Mouse (Mus musculus) midbrain, embryonic 10.5 days (tissue): ENCODE data around the gene Itgb6. TPM values are rescaled to one million over a fixed set of nuclear protein-coding genes. Genes with fewer than 3 reads are reported as not detected.
A peak's percentile ranks its signal among the peaks of the same experiment; 100 is the strongest.

Experiments used
- DNase-seq: peaks from one replicate; pipeline ENCODE4 v3.0.0-alpha.2; 2017; ENCODE audit warnings: low spot score
- H3K27ac ChIP-seq: fragments of 300-500 bp; sonication (generic); replicated peaks from 2 replicates; pipeline ENCODE4 v1.5.1; 2016; ENCODE audit warnings: mild to moderate bottlenecking
- H3K27me3 ChIP-seq: fragments of 300-500 bp; sonication (generic); 2 replicates; pipeline ENCODE4 v1.6.1; 2016; ENCODE audit warnings: low read depth, mild to moderate bottlenecking; ENCODE audit not compliant: poor library complexity, severe bottlenecking
- H3K36me3 ChIP-seq: fragments of 300-500 bp; sonication (generic); 2 replicates; pipeline ENCODE4 v1.6.1; 2016; ENCODE audit warnings: mild to moderate bottlenecking, moderate library complexity
- H3K4me1 ChIP-seq: fragments of 300-500 bp; sonication (generic); 2 replicates; pipeline ENCODE4 v1.6.1; 2016
- H3K4me3 ChIP-seq: fragments of 300-500 bp; sonication (generic); 2 replicates; pipeline ENCODE4 v1.5.1; 2016; ENCODE audit warnings: mild to moderate bottlenecking, moderate library complexity
- H3K9me3 ChIP-seq: fragments of 300-500 bp; sonication (generic); replicated peaks from 2 replicates; pipeline ENCODE4 v1.6.1; 2016; ENCODE audit warnings: mild to moderate bottlenecking
- WGBS: fragments of 180-500 bp; shearing (Covaris S2); methylation state at CpG from one replicate; pipeline ENCODE4 v1.1.7; 2016; 5-methylcytosine and 5-hydroxymethylcytosine counted together
- polyA plus RNA-seq: library from polyadenylated mRNA; unstranded; fragments of >200 nt; fragmentation: Nextera tagmentation; extraction: Ambion mirVana; gene quantifications from 2 replicates; pipeline ENCODE4 v1.2.1, GENCODE M21; 2016

Itgb6 gene
- polyA plus RNA-seq, 1 experiment from 2014 or later, result 0.36 TPM

- WGBS, result 87% methylated on average over 10 of the region's 10 CpGs
These were observed 94.9 kb downstream of the Itgb6 start for GRCm38 (mm10) chr2:60627515-60627914.

DNA sequence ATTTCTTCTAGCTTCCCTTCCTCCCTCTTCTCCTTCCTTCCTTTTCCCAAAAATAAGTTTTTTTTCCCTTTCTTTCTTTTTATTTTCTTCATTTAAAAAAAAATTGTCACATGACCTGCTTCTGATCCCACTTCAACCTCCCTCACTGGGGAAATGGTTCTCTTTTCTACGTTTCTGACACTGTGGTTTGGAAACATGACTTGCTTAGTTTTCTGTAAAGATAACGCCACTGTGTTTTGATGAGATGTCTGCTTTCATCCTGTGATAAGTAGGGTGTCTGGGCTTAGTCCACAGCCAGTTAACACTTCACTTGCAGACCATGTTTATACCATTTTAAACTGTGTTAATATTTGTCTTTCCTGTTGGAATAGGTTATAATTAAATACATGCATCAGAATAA, 96.7 kb downstream of the Itgb6 start:
- H3K27ac ChIP-seq, result no peak overlapping the region
- no peaks in the 10 kb centered on the region for H3K36me3 ChIP-seq
- no peak for DNase-seq
- no peaks in the 10 kb centered on the region for H3K4me1 ChIP-seq
- no peaks in the 10 kb centered on the region for H3K27me3 ChIP-seq
- 69% methylated on average over 2 of the region's 2 CpGs for WGBS
- no peaks in the 10 kb centered on the region for H3K9me3 ChIP-seq
- H3K4me3 ChIP-seq, result no peak overlapping the region

More at GRCm38 (mm10) chr2:60627515-60627914, 94.9 kb downstream of the Itgb6 start:
- no peaks in the 10 kb centered on the region for H3K27me3 ChIP-seq
- no peaks in the 10 kb centered on the region for H3K36me3 ChIP-seq
- no peaks in the 10 kb centered on the region for H3K9me3 ChIP-seq
- H3K4me3 ChIP-seq, result no peak overlapping the region
- no peaks in the 10 kb centered on the region for H3K4me1 ChIP-seq
- no peak overlapping the region for H3K27ac ChIP-seq
- no peak for DNase-seq

GRCm38 (mm10) chr2:60622161-60622560, 100.3 kb downstream of the Itgb6 start:
- Histone ChIP-seq H3K36me3 (no peaks in the 10 kb centered on the region), H3K4me1 (no peaks in the 10 kb centered on the region), H3K4me3 (no peak overlapping the region), H3K9me3 (no peaks in the 10 kb centered on the region), H3K27me3 (no peaks in the 10 kb centered on the region), H3K27ac (no peak overlapping the region)
- 89% methylated on average over 7 of the region's 7 CpGs for WGBS
- DNase-seq, result no peak

DNA sequence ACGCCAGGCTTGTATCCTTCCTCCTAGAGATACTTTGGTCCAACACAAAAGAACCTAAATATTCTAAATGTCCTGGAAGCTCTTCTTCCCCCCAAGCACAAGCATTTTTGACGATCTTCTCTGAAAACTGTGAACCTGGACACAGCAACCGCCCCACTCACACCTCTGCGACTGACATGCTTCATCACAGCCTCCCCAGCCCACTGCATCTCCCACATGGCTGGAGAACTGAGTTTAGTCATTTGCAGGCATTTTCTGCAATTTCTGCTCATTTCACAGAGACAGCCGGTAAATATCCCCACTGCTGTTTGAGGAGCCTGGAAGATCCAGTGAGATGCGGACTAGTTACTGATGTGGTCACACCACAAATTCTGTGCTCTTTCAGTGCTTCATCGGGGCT, 107.7 kb downstream of the Itgb6 start:
- no peak for DNase-seq
- Histone ChIP-seq H3K36me3 (no peaks in the 10 kb centered on the region), H3K4me1 (peaks cover 19% of the 10 kb centered on the region), H3K4me3 (no peak overlapping the region), H3K9me3 (no peaks in the 10 kb centered on the region), H3K27me3 (no peaks in the 10 kb centered on the region), H3K27ac (no peak overlapping the region)
- 93% methylated on average over 7 of the region's 7 CpGs for WGBS

DNA sequence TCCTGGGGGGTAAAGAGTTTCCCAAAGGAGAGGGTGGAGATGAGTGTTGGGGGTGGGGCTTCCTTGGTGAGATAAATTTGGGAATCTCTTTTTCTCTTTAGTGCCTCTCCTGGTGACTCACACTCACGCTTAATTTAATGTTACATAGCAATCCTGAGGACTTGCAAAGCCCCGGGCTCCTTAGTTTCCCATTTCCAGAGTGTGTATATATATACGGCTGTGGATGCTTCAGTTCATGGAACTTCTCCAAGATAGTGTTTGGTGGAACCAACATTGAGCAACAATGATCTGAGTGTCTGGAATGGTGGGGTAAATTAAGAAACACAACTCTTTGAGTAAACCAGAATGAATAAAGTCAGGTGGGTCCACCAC, 108.6 kb downstream of the Itgb6 start:
- Histone ChIP-seq H3K27me3 (no peaks in the 10 kb centered on the region), H3K9me3 (no peaks in the 10 kb centered on the region), H3K4me1 (peaks cover 23% of the 10 kb centered on the region), H3K27ac (no peak overlapping the region), H3K4me3 (no peak overlapping the region), H3K36me3 (no peaks in the 10 kb centered on the region)
- 68% methylated on average over 3 of the region's 3 CpGs for WGBS
- no peak for DNase-seq

DNA sequence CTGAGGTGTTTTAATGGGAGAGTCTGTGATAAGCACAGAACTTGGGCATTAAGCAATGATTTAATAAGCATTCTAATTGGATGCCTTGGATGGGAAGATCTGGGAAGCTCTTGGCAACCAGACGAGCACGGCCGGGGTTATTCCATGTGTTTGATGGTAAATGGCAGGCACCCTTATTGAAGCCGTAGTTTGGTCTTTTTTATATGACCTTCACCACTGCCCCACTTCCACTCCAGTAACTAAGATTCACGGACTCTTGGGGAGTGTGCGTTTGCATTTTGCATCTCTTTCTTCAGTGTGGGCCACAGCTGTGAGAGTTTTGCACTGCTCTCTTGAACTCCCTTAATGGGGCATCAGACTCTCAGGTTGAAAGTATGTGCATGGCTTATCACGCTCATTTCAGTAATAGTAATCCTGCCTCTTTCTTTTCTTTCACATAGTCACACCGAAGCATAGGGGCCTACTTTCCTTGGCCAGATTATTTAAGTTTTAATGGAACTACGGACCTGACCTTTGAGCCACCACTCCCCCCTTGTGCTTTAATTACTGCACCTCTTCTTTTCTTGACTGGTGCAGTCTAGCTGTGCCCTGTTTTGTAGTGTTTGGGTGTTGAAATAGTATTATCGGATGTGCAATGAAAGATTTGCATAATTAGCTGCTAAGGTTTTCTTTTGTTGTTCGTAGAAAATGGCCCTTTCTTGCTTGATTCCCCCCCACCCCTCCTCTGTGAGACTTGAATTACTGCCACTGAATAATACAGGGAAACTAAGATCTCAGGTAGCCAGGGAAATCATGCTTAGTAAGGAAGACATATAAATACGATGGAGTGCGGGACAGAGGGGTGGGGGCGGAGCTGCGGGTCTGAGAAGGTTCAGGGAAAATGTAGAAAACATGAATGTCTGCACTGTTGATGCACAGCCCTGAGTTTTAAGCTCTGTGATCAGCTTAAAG, 109.3 kb downstream of the Itgb6 start:
- Histone ChIP-seq H3K27ac (0 out of 2 replicates have a peak overlapping the region, but pooled peaks have one; percentile 17), H3K9me3 (no peaks in the 10 kb centered on the region), H3K36me3 (no peaks in the 10 kb centered on the region), H3K4me1 (peaks cover 23% of the 10 kb centered on the region), H3K4me3 (no peak overlapping the region; the same call in 1 of the 2 replicates), H3K27me3 (no peaks in the 10 kb centered on the region)
- 59% methylated on average over 15 of the region's 15 CpGs for WGBS
- DNase-seq, result no peak

DNA sequence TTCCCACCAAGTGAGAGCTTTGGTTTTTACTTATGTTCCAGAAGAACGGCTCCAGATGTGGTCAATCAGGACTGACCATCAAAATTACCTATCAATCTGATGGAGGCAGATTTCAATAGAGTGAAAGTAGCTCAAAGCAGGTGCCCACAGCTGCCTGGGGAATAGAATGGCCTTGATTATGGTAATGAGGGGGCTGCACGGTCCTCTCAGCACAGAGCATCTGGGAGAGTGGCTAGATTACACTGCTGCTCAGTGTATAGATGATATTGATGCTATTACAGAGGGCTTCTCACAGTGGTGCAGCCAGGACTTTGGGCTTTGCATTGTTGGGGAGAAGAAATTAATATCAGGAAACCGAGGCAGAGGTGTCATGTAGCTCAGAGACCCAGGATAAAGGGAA, 110.8 kb downstream of the Itgb6 start:
- DNase-seq, result no peak
- H3K9me3 ChIP-seq, result no peaks in the 10 kb centered on the region
- no peaks in the 10 kb centered on the region for H3K27me3 ChIP-seq
- peaks cover 23% of the 10 kb centered on the region for H3K4me1 ChIP-seq
- WGBS, result 60% methylated on average over 3 of the region's 3 CpGs
- no peak overlapping the region for H3K4me3 ChIP-seq
- H3K27ac ChIP-seq, result no peak overlapping the region
- H3K36me3 ChIP-seq, result no peaks in the 10 kb centered on the region

DNA sequence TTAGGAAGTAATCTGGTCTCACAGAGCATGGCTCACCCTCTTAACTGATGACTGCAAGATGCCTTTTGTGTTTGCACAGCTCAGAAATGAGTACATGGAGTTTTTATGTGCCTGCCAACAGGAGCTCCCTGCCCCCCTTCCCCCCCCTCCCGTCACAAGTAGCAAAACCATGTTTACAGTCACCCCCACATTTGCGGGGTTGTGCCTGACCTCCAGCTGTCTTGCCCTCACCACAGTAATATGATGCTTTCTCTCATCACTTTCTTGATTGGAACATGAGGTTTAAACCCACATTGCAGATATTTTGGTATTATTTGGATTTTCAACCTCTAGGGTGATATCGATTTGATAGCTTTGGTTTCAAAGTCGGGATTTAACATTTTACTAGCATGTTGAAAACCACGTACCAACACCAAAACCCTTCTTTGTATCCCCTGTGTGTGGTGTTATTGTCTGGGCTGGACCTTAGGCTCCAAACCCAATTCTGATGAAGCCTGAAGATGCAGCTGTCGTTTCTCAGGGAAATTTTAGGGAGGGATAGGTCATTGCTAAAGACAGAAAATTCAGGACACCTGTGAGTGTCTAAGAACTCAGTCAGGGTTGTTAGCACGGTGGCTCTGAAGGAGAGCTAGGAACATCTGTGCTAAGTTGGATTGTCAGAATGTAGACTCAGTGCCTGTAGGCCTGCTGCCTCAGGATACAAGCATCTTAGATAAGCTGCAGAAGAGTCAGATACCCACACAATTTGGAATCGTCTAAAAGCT, 112.8 kb downstream of the Itgb6 start:
- Histone ChIP-seq H3K27me3 (no peaks in the 10 kb centered on the region), H3K4me3 (no peak overlapping the region), H3K27ac (no peak overlapping the region), H3K36me3 (no peaks in the 10 kb centered on the region), H3K9me3 (no peaks in the 10 kb centered on the region), H3K4me1 (peaks cover 23% of the 10 kb centered on the region)
- 85% methylated on average over 8 of the region's 8 CpGs for WGBS
- DNase-seq, result no peak

DNA sequence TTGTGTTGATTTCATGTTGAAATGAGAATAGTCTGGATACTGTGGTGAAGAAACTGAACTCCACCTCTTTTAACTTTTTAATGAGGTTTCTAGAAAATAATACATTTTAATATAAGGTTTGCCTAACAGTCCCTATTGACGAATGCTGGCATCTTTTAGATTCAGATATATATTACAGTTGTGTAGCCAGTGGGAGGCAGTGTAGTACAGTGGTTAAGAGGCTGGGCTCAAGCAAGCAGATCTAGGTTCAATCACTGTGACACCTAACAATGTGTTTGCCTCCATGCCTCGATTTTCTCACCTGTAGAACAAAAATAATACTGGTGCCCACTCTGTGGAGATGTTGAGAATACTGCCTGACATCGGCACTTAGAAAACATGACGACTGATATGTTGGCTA, 114.5 kb downstream of the Itgb6 start:
- WGBS, result 86% methylated on average over 4 of the region's 4 CpGs
- Histone ChIP-seq H3K9me3 (no peaks in the 10 kb centered on the region), H3K4me3 (no peak overlapping the region), H3K4me1 (peaks cover 13% of the 10 kb centered on the region), H3K27me3 (no peaks in the 10 kb centered on the region), H3K27ac (no peak overlapping the region), H3K36me3 (no peaks in the 10 kb centered on the region)
- no peak for DNase-seq

DNA sequence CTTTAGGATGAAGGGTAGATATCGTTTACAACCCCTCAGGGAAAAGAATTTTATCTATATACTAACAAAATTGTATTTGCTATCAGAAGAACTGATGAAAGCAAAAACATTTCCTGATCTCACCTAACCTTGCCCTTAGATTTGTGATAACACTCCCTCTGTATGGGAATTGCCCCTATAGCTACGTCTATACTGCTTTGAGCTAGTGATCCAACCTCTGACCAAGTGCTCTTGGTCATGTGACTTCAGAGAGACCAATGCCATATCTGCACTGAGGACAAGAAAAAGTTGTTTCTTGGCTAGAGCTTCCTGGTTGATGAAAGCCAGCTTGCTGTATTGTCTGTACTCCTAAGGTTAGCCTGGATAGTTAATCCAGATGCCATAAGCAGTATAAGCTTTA, 121.1 kb downstream of the Itgb6 start:
- 84% methylated on average over 2 of the region's 2 CpGs for WGBS
- DNase-seq, result no peak

GRCm38 (mm10) chr2:60600863-60601262, 121.6 kb downstream of the Itgb6 start:
- H3K4me1 ChIP-seq, result no peaks in the 10 kb centered on the region
- no peaks in the 10 kb centered on the region for H3K36me3 ChIP-seq
- no peak for DNase-seq
- no peak overlapping the region for H3K4me3 ChIP-seq
- H3K9me3 ChIP-seq, result no peaks in the 10 kb centered on the region
- H3K27me3 ChIP-seq, result no peaks in the 10 kb centered on the region
- WGBS, result 93% methylated on average over 2 of the region's 2 CpGs
- no peak overlapping the region for H3K27ac ChIP-seq

More for the DNA sequence above, 121.1 kb downstream of the Itgb6 start:
- Histone ChIP-seq H3K4me1 (no peaks in the 10 kb centered on the region), H3K9me3 (no peaks in the 10 kb centered on the region), H3K27me3 (no peaks in the 10 kb centered on the region), H3K36me3 (no peaks in the 10 kb centered on the region), H3K4me3 (no peak overlapping the region), H3K27ac (no peak overlapping the region)

- 90% methylated on average over 4 of the region's 4 CpGs for WGBS
- Histone ChIP-seq H3K4me3 (no peak overlapping the region), H3K27me3 (no peaks in the 10 kb centered on the region), H3K36me3 (no peaks in the 10 kb centered on the region), H3K27ac (no peak overlapping the region), H3K4me1 (no peaks in the 10 kb centered on the region), H3K9me3 (no peaks in the 10 kb centered on the region)
- DNase-seq, result no peak
These were observed 139.0 kb downstream of the Itgb6 start for GRCm38 (mm10) chr2:60583416-60583815.

DNA sequence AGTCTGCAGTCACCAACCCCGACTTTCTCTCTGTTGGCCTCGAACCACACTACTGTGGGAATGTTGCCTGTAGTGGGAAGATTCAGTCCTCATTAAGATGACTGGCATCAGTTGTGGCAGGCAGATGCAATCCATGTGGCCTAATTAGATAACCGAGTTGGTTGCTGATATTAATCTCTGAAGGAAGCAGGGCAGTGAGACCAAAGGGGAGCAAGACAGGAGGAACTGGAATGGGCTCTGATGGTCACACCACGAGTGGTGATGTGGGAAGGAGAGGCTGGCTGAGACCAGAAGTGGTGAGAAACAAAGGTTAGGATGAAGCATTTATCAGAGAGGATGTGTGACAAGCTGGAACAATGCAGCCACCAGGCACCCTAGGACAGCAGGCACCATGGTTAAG, 167.9 kb downstream of the Itgb6 start:
- no peak for DNase-seq
- Histone ChIP-seq H3K36me3 (no peaks in the 10 kb centered on the region), H3K27ac (no peak overlapping the region), H3K9me3 (no peaks in the 10 kb centered on the region), H3K27me3 (peaks cover 34% of the 10 kb centered on the region), H3K4me3 (no peak overlapping the region), H3K4me1 (peaks cover 19% of the 10 kb centered on the region)
- WGBS, result 77% methylated on average over 4 of the region's 4 CpGs
